Mouse (Mus musculus): ENCODE data around the gene Rab11fip3. TPM values are rescaled to one million over a fixed set of nuclear protein-coding genes. Genes with fewer than 3 reads are reported as not detected.
A peak's percentile ranks its signal among the peaks of the same experiment; 100 is the strongest.

Gene Rab11fip3
- polyA plus RNA-seq, 1 experiment: 4.7 TPM

- Histone ChIP-seq H3K4me3 (replicated peaks; ENCODE audit: control insufficient read depth, low read depth, low read length) (peak overlapping the region; percentile 70), H3K4me1 (ENCODE audit: control insufficient read depth, insufficient read depth, low read length) (peaks cover 2% of the 10 kb centered on the region; the same call in 1 of the 2 replicates), H3K27ac (ENCODE audit: control insufficient read depth, insufficient read depth, low read depth, low read length, poor library complexity) (peak overlapping the region; percentile 35)
- TF ChIP-seq CTCF (IDR thresholded peaks at IDR 0.05; ENCODE audit: control insufficient read depth, insufficient read depth, low read length): no peak
- 9% methylated on average over 17 of the region's 17 CpGs for WGBS
Observed at GRCm38 (mm10) chr17:25984556-25985305, 84.6 kb downstream of the Rab11fip3 start.

DNA sequence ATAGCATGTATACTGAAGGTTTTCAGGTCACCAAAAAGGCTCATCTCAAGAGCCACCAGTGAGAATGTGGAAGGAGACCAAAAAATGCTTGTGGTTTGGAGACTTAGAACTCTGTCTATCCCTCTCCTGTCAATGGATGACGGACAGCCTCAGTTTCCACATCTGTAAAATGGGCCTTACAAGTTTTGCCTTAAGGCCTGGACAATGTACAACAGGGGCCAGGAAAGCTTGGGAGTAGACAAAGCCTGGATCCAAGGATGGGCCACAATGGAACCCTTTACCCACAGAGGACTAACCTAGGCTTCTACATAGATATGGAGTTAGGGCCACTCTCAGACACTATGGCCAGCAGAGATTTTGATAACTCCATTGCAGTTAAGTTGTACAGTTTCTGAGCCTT, 85.3 kb downstream of the Rab11fip3 start:
- H3K4me1 ChIP-seq (ENCODE audit: control insufficient read depth, insufficient read depth, low read length): peaks cover 2% of the 10 kb centered on the region; the same call in 1 of the 2 replicates
- 89% methylated on average over 1 of the region's 1 CpGs for WGBS
- no peak overlapping the region for H3K27ac ChIP-seq (ENCODE audit: control insufficient read depth, insufficient read depth, low read depth, low read length, poor library complexity)
- TF ChIP-seq CTCF (IDR thresholded peaks at IDR 0.05; ENCODE audit: control insufficient read depth, insufficient read depth, low read length) (no peak), POLR2A (IDR thresholded peaks at IDR 0.05; ENCODE audit: borderline replicate concordance, control insufficient read depth, low read depth, low read length) (no peak)
- H3K4me3 ChIP-seq (replicated peaks; ENCODE audit: control insufficient read depth, low read depth, low read length): no peak overlapping the region

- 80% methylated on average over 3 of the region's 3 CpGs for WGBS
- TF ChIP-seq CTCF (IDR thresholded peaks at IDR 0.05; ENCODE audit: control insufficient read depth, insufficient read depth, low read length) (no peak), POLR2A (IDR thresholded peaks at IDR 0.05; ENCODE audit: borderline replicate concordance, control insufficient read depth, low read depth, low read length) (no peak)
- Histone ChIP-seq H3K4me1 (ENCODE audit: control insufficient read depth, insufficient read depth, low read length) (peaks cover 2% of the 10 kb centered on the region; the same call in 1 of the 2 replicates), H3K4me3 (replicated peaks; ENCODE audit: control insufficient read depth, low read depth, low read length) (no peak overlapping the region), H3K27ac (ENCODE audit: control insufficient read depth, insufficient read depth, low read depth, low read length, poor library complexity) (no peak overlapping the region)
Observed at GRCm38 (mm10) chr17:25982913-25983312, 86.4 kb downstream of the Rab11fip3 start.

DNA sequence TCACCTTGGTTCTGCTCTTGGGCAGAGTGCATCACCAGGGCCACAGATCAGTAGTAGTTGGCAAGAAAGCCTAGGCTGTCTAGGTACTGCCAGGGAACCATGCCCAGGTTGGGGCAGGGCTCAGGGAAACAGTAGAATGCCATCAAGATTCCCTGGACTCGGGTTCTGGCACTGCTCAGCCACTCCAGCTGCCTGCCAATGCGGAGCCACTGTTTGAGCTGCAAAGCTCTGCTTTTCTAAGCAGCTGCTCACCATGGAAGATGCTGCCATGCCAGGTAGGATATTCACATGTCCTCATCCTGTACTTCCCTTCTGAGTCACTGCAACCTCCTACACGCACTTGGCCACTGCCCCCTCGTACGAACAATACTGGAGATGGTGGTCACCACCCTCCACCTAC, 88.5 kb downstream of the Rab11fip3 start:
- Histone ChIP-seq H3K4me3 (replicated peaks; ENCODE audit: control insufficient read depth, low read depth, low read length) (no peak overlapping the region), H3K27ac (ENCODE audit: control insufficient read depth, insufficient read depth, low read depth, low read length, poor library complexity) (no peak overlapping the region), H3K4me1 (ENCODE audit: control insufficient read depth, insufficient read depth, low read length) (peaks cover 2% of the 10 kb centered on the region; the same call in 1 of the 2 replicates)
- WGBS: 83% methylated on average over 5 of the region's 5 CpGs
- TF ChIP-seq POLR2A (IDR thresholded peaks at IDR 0.05; ENCODE audit: borderline replicate concordance, control insufficient read depth, low read depth, low read length) (no peak), CTCF (IDR thresholded peaks at IDR 0.05; ENCODE audit: control insufficient read depth, insufficient read depth, low read length) (no peak)

DNA sequence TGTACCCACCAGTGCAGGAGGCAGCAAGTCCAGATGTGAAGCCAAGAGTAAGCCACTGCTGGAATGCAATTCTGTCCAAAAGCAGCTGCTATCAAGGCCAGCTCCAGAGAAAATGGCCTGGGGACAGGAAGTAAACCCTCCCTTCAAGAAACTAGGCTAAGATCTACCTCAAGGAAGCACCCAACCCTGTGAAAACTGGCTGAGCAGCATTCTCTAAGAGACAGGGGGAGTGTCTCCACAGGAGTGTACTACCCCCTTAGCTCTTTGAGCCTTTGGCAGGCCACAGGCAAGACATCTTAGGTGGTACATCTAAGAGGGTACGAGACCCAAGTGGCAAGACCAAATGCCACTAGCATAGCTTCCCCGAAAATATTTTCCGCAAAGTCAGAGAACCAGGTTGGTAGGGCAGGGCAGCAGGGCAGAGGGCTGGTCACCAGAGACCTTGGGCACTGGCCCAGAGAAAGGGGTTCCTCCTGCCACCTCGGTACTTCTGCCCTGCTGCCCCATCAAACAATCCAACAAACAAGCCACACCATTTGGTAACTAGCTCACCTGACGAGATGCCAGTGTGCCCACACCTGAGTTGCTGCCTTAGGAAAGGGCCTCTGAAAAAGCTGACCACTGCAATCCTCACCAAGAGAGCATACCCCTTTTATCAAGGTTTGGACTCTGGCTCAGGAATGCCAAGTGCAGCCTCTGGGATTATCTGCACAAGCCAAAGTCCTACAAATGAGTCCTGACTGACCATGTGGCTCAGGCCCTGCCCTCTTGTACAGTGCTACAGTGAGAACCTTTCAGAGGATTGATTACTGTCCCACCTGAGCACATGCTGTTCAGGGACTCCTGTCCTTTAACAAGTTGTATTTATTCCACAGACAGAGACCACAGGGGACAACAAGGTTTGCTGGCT, 89.3 kb downstream of the Rab11fip3 start:
- H3K4me1 ChIP-seq (ENCODE audit: control insufficient read depth, insufficient read depth, low read length): peaks cover 2% of the 10 kb centered on the region; the same call in 1 of the 2 replicates
- no peak overlapping the region for H3K27ac ChIP-seq (ENCODE audit: control insufficient read depth, insufficient read depth, low read depth, low read length, poor library complexity)
- 82% methylated on average over 5 of the region's 5 CpGs for WGBS
- H3K4me3 ChIP-seq (replicated peaks; ENCODE audit: control insufficient read depth, low read depth, low read length): no peak overlapping the region
- TF ChIP-seq CTCF (IDR thresholded peaks at IDR 0.05; ENCODE audit: control insufficient read depth, insufficient read depth, low read length): no peak
- no peak for TF ChIP-seq POLR2A (IDR thresholded peaks at IDR 0.05; ENCODE audit: borderline replicate concordance, control insufficient read depth, low read depth, low read length)

DNA sequence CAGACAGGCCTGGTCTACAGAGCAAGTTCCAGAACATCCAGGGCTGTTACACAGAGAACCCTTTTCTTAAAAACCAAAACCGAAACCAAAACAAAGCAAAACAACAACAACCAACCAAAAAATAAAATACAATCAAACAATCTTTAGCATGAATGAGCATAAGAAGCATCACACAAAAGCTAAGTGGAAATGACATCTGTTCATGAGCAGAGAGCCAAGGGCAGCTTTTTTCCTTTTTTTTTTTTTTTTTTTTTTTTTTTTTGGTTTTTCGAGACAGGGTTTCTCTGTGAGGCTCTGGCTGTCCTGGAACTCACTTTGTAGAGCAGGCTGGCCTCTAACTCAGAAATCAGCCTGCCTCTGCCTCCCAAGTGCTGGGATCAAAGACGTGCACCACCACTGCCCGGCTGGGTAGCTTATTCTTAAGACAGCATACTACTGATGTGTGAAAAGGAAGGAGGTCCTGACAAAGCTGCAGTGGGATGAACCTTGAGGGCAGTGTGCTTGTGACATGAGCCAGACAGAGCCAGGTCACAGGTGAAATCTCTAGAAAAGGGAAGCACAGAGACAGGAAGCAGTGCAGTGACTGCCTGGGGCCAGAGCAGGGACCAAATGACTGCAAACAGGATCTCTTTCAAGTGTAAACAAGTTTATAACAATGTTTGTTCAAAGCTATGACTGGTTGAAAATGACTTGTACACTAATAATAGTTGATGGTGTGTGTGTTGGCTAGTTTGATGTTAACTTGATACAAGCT, 98.2 kb downstream of the Rab11fip3 start:
- Histone ChIP-seq H3K4me3 (replicated peaks; ENCODE audit: control insufficient read depth, low read depth, low read length) (no peak overlapping the region), H3K27ac (ENCODE audit: control insufficient read depth, insufficient read depth, low read depth, low read length, poor library complexity) (no peak overlapping the region; the same call in 1 of the 2 replicates), H3K4me1 (ENCODE audit: control insufficient read depth, insufficient read depth, low read length) (peaks cover 2% of the 10 kb centered on the region)
- no peak for TF ChIP-seq POLR2A (IDR thresholded peaks at IDR 0.05; ENCODE audit: borderline replicate concordance, control insufficient read depth, low read depth, low read length)
- TF ChIP-seq CTCF (IDR thresholded peaks at IDR 0.05; ENCODE audit: control insufficient read depth, insufficient read depth, low read length): no peak
- WGBS: 64% methylated on average over 4 of the region's 4 CpGs

DNA sequence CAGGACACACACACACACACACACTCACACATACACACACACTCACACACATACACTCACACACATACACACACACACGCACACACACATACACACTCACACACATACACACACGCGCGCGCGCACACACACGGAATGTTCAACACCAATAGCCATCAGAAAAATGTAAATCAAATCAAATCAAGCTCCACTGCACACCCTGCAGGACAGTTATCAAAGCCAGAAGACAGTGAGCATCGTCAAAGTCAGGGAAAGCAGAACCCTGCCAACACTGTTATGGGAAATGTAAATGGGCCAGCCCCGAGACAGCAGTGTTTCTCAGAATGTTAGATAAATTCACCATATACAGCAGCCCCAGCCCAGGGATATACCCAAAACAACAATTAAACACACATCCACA, 98.9 kb downstream of the Rab11fip3 start:
- no peak overlapping the region for H3K27ac ChIP-seq (ENCODE audit: control insufficient read depth, insufficient read depth, low read depth, low read length, poor library complexity)

More for the DNA sequence above, 98.9 kb downstream of the Rab11fip3 start:
- no peak for TF ChIP-seq POLR2A (IDR thresholded peaks at IDR 0.05; ENCODE audit: borderline replicate concordance, control insufficient read depth, low read depth, low read length)
- TF ChIP-seq CTCF (IDR thresholded peaks at IDR 0.05; ENCODE audit: control insufficient read depth, insufficient read depth, low read length): 0 out of 2 replicates have a peak, but pooled peaks have one; percentile 1
- Histone ChIP-seq H3K4me3 (replicated peaks; ENCODE audit: control insufficient read depth, low read depth, low read length) (no peak overlapping the region), H3K4me1 (ENCODE audit: control insufficient read depth, insufficient read depth, low read length) (peaks cover 2% of the 10 kb centered on the region)
- 82% methylated on average over 9 of the region's 9 CpGs for WGBS
